Mouse (Mus musculus) erythroblast, embryonic 14.5 days (primary cell): ENCODE results near the gene Mcf2l. TPM values are rescaled to one million over a fixed set of nuclear protein-coding genes. Genes with fewer than 3 reads are reported as not detected.

Experiments used
- H3K27me3 ChIP-seq: 2 replicates; pipeline ENCODE4 v1.6.1; 2012; ENCODE audit warnings: inconsistent platforms; ENCODE audit not compliant: control insufficient read depth
- H3K36me3 ChIP-seq: 2 replicates; pipeline ENCODE4 v1.6.1; 2012; ENCODE audit warnings: mild to moderate bottlenecking, inconsistent platforms; ENCODE audit not compliant: control insufficient read depth
- H3K4me1 ChIP-seq: 2 replicates; pipeline ENCODE4 v1.6.1; 2012; ENCODE audit warnings: inconsistent platforms; ENCODE audit not compliant: control insufficient read depth
- H3K4me3 ChIP-seq: replicated peaks from 2 replicates; pipeline ENCODE3; 2012; ENCODE audit warnings: moderate library complexity, mild to moderate bottlenecking, inconsistent platforms
- H3K9me3 ChIP-seq: 2 replicates; pipeline ENCODE4 v1.6.1; 2012; ENCODE audit warnings: low read length, inconsistent platforms, mixed read lengths; ENCODE audit not compliant: control insufficient read depth
- GATA1 ChIP-seq: IDR thresholded peaks from 2 replicates; pipeline ENCODE4 v1.6.1; 2012; ENCODE audit warnings: low read length, inconsistent platforms, mixed read lengths
- TAL1 ChIP-seq: IDR thresholded peaks from 3 replicates; pipeline ENCODE4 v1.6.1; 2012; ENCODE audit warnings: low read length, inconsistent platforms, mixed read lengths
- polyA plus RNA-seq: library from polyadenylated mRNA; stranded (reverse); fragments of >175 nt; gene quantifications from 2 replicates; pipeline ENCODE4 v1.2.3, GENCODE M21; 2012

The Mcf2l gene
- polyA plus RNA-seq, 1 experiment: 0.05 TPM

GRCm38 (mm10) chr8:12920599-12920998 is 47.0 kb downstream of the Mcf2l start:
- Histone ChIP-seq H3K9me3 (no peaks in the 10 kb centered on the region), H3K4me3 (no peak overlapping the region), H3K4me1 (no peaks in the 10 kb centered on the region), H3K36me3 (no peaks in the 10 kb centered on the region), H3K27me3 (peaks cover 16% of the 10 kb centered on the region)
- no peak for TF ChIP-seq GATA1
- no peak for TF ChIP-seq TAL1

DNA sequence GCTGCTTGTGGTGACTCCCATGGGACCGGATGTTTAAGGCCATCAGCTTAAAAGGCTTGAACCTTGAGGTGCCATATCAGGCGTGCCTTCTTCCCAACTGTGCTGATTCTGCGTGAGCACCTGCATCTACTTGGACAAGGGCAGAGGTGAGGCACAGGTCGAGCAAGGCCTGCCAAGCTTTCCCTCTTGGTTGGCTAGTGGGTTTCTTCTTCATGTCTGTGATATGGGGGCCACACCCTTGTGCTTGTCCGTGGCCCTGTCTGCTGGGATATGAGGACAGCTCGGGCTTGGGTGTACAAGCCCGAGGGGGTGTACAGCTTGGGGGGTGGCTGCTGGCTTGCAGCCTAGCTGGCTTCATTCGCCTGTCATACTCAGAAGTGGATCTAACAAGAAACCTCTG is 51.4 kb downstream of the Mcf2l start:
- H3K4me3 ChIP-seq: no peak overlapping the region
- H3K9me3 ChIP-seq: no peaks in the 10 kb centered on the region
- no peaks in the 10 kb centered on the region for H3K36me3 ChIP-seq
- no peaks in the 10 kb centered on the region for H3K4me1 ChIP-seq
- H3K27me3 ChIP-seq: peaks cover 3% of the 10 kb centered on the region
- TF ChIP-seq TAL1 (no peak), GATA1 (no peak)

- no peak overlapping the region for H3K4me3 ChIP-seq
- H3K9me3 ChIP-seq: no peaks in the 10 kb centered on the region
- TF ChIP-seq GATA1: no peak
- H3K4me1 ChIP-seq: no peaks in the 10 kb centered on the region
- peaks cover 4% of the 10 kb centered on the region for H3K27me3 ChIP-seq
- no peaks in the 10 kb centered on the region for H3K36me3 ChIP-seq
These were observed 52.4 kb downstream of the Mcf2l start for GRCm38 (mm10) chr8:12925941-12926381.

DNA sequence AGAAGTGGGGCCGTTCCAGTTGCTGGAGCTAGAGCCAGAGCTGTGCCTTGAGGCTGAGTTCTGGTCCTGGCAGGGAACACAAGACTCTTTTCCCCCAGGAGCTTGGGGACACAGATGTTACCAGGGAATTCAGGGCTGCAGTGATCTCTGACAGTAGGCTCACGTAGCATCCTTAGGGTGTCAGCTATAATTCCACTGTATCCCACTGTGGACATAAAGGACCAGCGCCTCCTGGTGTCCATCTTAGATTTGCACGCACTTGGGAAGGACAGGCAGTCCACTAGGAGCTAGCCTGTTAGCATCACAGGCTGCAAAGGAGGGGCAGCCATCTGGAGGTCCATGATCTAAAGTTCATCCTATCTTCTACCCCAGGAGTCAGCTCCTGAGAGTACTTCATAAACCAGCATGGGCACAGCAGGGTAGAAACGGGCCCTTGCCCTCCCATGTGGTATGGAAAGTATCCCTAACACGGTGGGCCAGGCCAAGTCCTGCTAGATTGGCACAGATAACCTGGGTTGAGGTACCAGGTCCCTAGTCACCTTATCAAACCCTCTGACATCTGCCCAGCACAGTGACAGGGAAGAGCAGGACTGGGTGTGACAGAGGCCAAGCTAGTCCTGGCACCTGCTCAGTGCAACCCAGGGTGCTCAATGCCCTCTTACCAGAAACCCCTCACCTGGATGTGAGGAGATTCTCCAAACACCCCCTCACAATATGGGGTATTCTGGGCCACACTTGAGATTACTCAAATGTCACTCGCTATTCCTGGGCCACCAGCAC is 53.8 kb downstream of the Mcf2l start:
- H3K36me3 ChIP-seq: no peaks in the 10 kb centered on the region
- H3K9me3 ChIP-seq: no peaks in the 10 kb centered on the region
- peaks cover 6% of the 10 kb centered on the region for H3K27me3 ChIP-seq
- no peak overlapping the region for H3K4me3 ChIP-seq
- H3K4me1 ChIP-seq: no peaks in the 10 kb centered on the region
- TF ChIP-seq GATA1 (no peak), TAL1 (no peak)

DNA sequence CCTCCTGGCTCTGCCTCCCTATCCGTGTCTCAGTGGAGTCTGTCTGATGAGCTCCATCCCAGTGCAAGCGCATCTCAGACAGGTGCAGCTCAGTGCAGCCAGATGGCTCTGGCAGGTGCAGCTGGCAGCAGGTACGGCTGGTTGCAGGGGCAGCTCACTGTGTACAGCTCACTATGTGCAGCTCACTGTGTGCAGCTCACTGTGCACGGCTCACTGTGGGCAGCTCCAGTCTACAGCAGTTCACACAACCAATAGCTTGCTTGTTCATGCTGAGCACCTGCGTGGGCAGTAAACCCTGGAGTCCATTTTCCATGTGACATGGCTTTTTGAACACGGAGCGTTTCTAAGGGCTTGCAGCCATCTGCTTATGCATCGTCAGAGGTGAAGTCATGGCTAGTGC is 54.4 kb downstream of the Mcf2l start:
- no peak for TF ChIP-seq GATA1
- TF ChIP-seq TAL1: no peak
- Histone ChIP-seq H3K9me3 (no peaks in the 10 kb centered on the region), H3K36me3 (no peaks in the 10 kb centered on the region), H3K27me3 (peaks cover 8% of the 10 kb centered on the region), H3K4me1 (no peaks in the 10 kb centered on the region), H3K4me3 (no peak overlapping the region)

GRCm38 (mm10) chr8:12928931-12929330 is 55.3 kb downstream of the Mcf2l start:
- H3K4me3 ChIP-seq: no peak overlapping the region
- H3K4me1 ChIP-seq: no peaks in the 10 kb centered on the region
- peaks cover 8% of the 10 kb centered on the region for H3K27me3 ChIP-seq
- H3K9me3 ChIP-seq: no peaks in the 10 kb centered on the region
- H3K36me3 ChIP-seq: no peaks in the 10 kb centered on the region
- TF ChIP-seq TAL1 (no peak), GATA1 (no peak)

DNA sequence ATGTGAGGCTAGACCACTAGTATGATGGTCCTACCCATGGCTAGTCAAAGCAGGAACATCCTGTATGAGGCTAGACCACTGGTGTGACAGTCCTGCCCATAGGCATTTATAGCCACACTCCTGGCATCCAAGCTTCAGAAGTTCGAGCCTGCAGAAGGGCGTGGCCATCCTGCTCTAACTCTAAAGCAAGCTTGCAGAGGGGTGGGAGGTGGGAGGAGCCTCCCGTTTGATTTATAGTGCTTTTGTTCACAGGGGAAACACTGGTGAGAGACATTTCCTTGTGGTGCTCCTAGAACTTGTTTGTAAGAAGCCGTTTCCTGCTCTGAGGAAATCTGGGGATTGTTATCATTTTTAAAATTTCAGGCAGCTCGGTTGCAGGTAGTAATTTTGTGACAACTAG is 56.7 kb downstream of the Mcf2l start:
- Histone ChIP-seq H3K27me3 (peaks cover 5% of the 10 kb centered on the region; the same call in 1 of the 2 replicates), H3K4me3 (no peak overlapping the region), H3K36me3 (no peaks in the 10 kb centered on the region), H3K4me1 (no peaks in the 10 kb centered on the region), H3K9me3 (no peaks in the 10 kb centered on the region)
- TF ChIP-seq TAL1 (no peak), GATA1 (no peak)

- Histone ChIP-seq H3K4me3 (no peak overlapping the region), H3K36me3 (no peaks in the 10 kb centered on the region), H3K27me3 (peaks cover 5% of the 10 kb centered on the region; the same call in 1 of the 2 replicates), H3K9me3 (no peaks in the 10 kb centered on the region), H3K4me1 (no peaks in the 10 kb centered on the region)
- TF ChIP-seq TAL1: no peak
- no peak for TF ChIP-seq GATA1
These were observed 57.8 kb downstream of the Mcf2l start for GRCm38 (mm10) chr8:12931426-12931825.

DNA sequence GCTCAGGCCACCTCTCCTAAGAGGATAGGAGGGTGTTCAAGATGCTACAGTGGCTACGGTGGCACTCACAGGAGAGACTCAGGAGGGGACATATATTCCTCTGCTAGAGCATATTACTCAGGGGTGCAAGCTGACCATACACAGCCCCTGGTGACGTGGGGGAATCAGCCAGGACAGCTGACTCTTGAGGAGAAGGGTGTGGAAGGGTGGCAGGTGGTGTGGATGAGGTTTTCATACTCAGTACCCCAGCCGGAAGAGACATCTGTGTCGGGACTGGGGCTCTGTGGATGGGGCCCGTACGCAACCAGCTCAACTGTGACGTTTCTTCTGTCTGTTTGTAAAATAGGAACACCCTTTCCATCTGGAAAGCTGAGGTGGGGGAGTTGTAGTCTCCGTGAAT is 58.9 kb downstream of the Mcf2l start:
- Histone ChIP-seq H3K36me3 (no peaks in the 10 kb centered on the region), H3K27me3 (peaks cover 10% of the 10 kb centered on the region), H3K4me3 (no peak overlapping the region), H3K4me1 (no peaks in the 10 kb centered on the region), H3K9me3 (no peaks in the 10 kb centered on the region)
- TF ChIP-seq TAL1 (no peak), GATA1 (no peak)

DNA sequence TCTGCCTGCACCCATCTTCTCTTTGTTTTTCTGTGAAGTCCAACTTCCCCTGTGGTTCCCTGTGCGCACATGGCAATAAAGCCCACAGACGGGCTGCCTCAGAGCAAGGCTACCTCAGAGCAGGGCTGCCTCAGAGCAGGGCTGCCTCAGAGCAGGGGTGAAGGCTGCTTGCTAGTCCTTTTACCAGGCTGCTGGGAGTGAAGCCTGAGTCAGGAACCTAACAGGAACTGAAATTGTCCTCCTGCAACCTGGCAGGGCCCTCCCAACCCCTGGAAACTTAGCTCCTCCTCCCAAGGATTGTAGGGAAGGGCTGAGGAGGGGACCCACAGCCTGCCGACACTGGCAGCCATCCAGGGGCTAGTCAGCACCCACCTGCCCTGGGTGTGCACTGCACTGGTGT is 60.2 kb downstream of the Mcf2l start:
- H3K27me3 ChIP-seq: peaks cover 10% of the 10 kb centered on the region
- H3K9me3 ChIP-seq: no peaks in the 10 kb centered on the region
- no peak for TF ChIP-seq TAL1
- no peaks in the 10 kb centered on the region for H3K36me3 ChIP-seq
- no peaks in the 10 kb centered on the region for H3K4me1 ChIP-seq
- H3K4me3 ChIP-seq: no peak overlapping the region
